In genomic region chr3:30145051-30145450, GRCm38 (mm10) we compare ENCODE assay signal across 21 mouse cellular contexts.
DNase-seq lines count a peak whose midpoint lies in the region; ATAC-seq and TF ChIP-seq lines count a peak whose summit lies in the region.
"Had no signal": no experiment of that assay in that cellular context is flagged by ENCODE, and none has a peak within 500 bp of the region (broad histone marks: within the 10 kb centered on the region; RNA-seq: fewer than 3 reads in every experiment).

No protein-coding gene starts in this region.

- no peaks in the 10 kb centered on the region for H3K36me3 ChIP-seq in forebrain, embryonic 11.5 days (ENCODE audit: control insufficient read depth, insufficient read depth, low read length)
- no peaks in the 10 kb centered on the region for H3K36me3 ChIP-seq in forebrain, embryonic 12.5 days (replicated peaks)
- no peaks in the 10 kb centered on the region for H3K36me3 ChIP-seq in kidney, postnatal 0 days (ENCODE audit: insufficient read depth, low read length)
- H3K36me3 ChIP-seq in limb, embryonic 11.5 days (ENCODE audit: control insufficient read depth, insufficient read depth, low read length): no peaks in the 10 kb centered on the region
- no peaks in the 10 kb centered on the region for H3K36me3 ChIP-seq in stomach, embryonic 15.5 days
- H3K36me3 ChIP-seq: heart, embryonic 10.5 days; hindbrain, embryonic 12.5 days; limb, embryonic 15.5 days; midbrain, embryonic 12.5 days had no signal

- TF ChIP-seq CTCF in kidney, postnatal 0 days (IDR thresholded peaks at IDR 0.05; ENCODE audit: low read depth): no peak

- ATAC-seq in forebrain, embryonic 11.5 days (replicated peaks; ENCODE audit: low FRiP score): peak; percentile 51; the same call in 1 of the 2 replicates
- ATAC-seq in forebrain, embryonic 12.5 days (ENCODE audit: low FRiP score): no peak
- ATAC-seq in kidney, postnatal 0 days (replicated peaks; ENCODE audit: low FRiP score, low read depth): no peak
- ATAC-seq in limb, embryonic 11.5 days (ENCODE audit: insufficient number of reproducible peaks, low FRiP score, low TSS enrichment, low read depth): no peak
- ATAC-seq in stomach, embryonic 15.5 days (ENCODE audit: insufficient read depth, low FRiP score, low read depth): no peak
- no peak for ATAC-seq in megakaryocyte, adult 5-6 weeks (ENCODE audit: poor library complexity, severe bottlenecking)
- ATAC-seq: forebrain, embryonic 13.5 days had no signal

- DNase-seq in forebrain, embryonic 11.5 days (ENCODE audit: low spot score): no peak
- DNase-seq in kidney, postnatal 0 days (ENCODE audit: low spot score): no peak
- no peak for DNase-seq in kidney, adult 11 months
- no peak for DNase-seq in limb, embryonic 11.5 days (ENCODE audit: low spot score)
- DNase-seq in ovary, postnatal 10 days (ENCODE audit: low spot score): no peak
- DNase-seq: adrenal gland, postnatal 25 days; cerebellum, adult 11 months; cerebellum, adult 9-11 months; gastrocnemius, postnatal 14 days; kidney, adult 18-20 months; lung, postnatal 14 days; thymus, postnatal 4 days had no signal

- WGBS in forebrain, embryonic 11.5 days: 46% methylated on average over 5 of the region's 5 CpGs
- WGBS in forebrain, embryonic 12.5 days: 37% methylated on average over 5 of the region's 5 CpGs
- WGBS in kidney, postnatal 0 days: 87% methylated on average over 5 of the region's 5 CpGs
- WGBS in limb, embryonic 11.5 days: 76% methylated on average over 5 of the region's 5 CpGs
- WGBS in stomach, embryonic 15.5 days: 69% methylated on average over 5 of the region's 5 CpGs

- no peak overlapping the region for H3K27ac ChIP-seq in forebrain, embryonic 11.5 days (ENCODE audit: low read depth, low read length)
- H3K27ac ChIP-seq in forebrain, embryonic 12.5 days: no peak overlapping the region
- H3K27ac ChIP-seq in kidney, postnatal 0 days: 0 out of 2 replicates have a peak overlapping the region, but pooled peaks have one; percentile 2
- peak overlapping the region; percentile 56 for H3K27ac ChIP-seq in limb, embryonic 11.5 days (replicated peaks; ENCODE audit: low read depth, low read length)
- H3K27ac ChIP-seq in stomach, embryonic 15.5 days: peak overlapping the region; percentile 32; the same call in 1 of the 2 replicates
- H3K27ac ChIP-seq: forebrain, embryonic 13.5 days; heart, embryonic 10.5 days; hindbrain, embryonic 12.5 days; limb, embryonic 15.5 days; liver, embryonic 14.5 days; midbrain, embryonic 12.5 days had no signal

- H3K4me2 ChIP-seq in forebrain, embryonic 11.5 days (ENCODE audit: low read depth, low read length, severe bottlenecking): no peak overlapping the region
- no peak overlapping the region for H3K4me2 ChIP-seq in forebrain, embryonic 12.5 days
- no peak overlapping the region for H3K4me2 ChIP-seq in kidney, postnatal 0 days (ENCODE audit: low read length)
- no peak overlapping the region for H3K4me2 ChIP-seq in limb, embryonic 11.5 days (ENCODE audit: low read depth, severe bottlenecking)
- H3K4me2 ChIP-seq in stomach, embryonic 15.5 days: no peak overlapping the region
- H3K4me2 ChIP-seq: forebrain, embryonic 13.5 days; hindbrain, embryonic 12.5 days; limb, embryonic 15.5 days; midbrain, embryonic 12.5 days had no signal

- H3K4me1 ChIP-seq in forebrain, embryonic 11.5 days (replicated peaks; ENCODE audit: control insufficient read depth, insufficient read depth, low read length): 0 out of 2 replicates have a peak, but pooled peaks cover 3% of the 10 kb centered on the region
- H3K4me1 ChIP-seq in forebrain, embryonic 12.5 days: peaks cover 12% of the 10 kb centered on the region
- peaks cover 8% of the 10 kb centered on the region; the same call in 1 of the 2 replicates for H3K4me1 ChIP-seq in kidney, postnatal 0 days (replicated peaks; ENCODE audit: insufficient read depth, low read length)
- H3K4me1 ChIP-seq in limb, embryonic 11.5 days (ENCODE audit: control insufficient read depth, insufficient read depth, low read length): peaks cover 20% of the 10 kb centered on the region
- H3K4me1 ChIP-seq in stomach, embryonic 15.5 days: 0 out of 2 replicates have a peak, but pooled peaks cover 6% of the 10 kb centered on the region

- H3K9me3 ChIP-seq in forebrain, embryonic 11.5 days (ENCODE audit: control insufficient read depth, low read length): no peaks in the 10 kb centered on the region
- H3K9me3 ChIP-seq in forebrain, embryonic 12.5 days: no peaks in the 10 kb centered on the region
- H3K9me3 ChIP-seq in kidney, postnatal 0 days (replicated peaks; ENCODE audit: low read length): no peaks in the 10 kb centered on the region
- H3K9me3 ChIP-seq in limb, embryonic 11.5 days (ENCODE audit: control insufficient read depth, low read length): no peaks in the 10 kb centered on the region
- H3K9me3 ChIP-seq in stomach, embryonic 15.5 days: no peaks in the 10 kb centered on the region
- H3K9me3 ChIP-seq: forebrain, embryonic 13.5 days; heart, embryonic 10.5 days; hindbrain, embryonic 12.5 days; limb, embryonic 15.5 days; midbrain, embryonic 12.5 days had no signal

- H3K27me3 ChIP-seq in forebrain, embryonic 11.5 days (ENCODE audit: control insufficient read depth, insufficient read depth, low read length): peaks cover 6% of the 10 kb centered on the region; the same call in 1 of the 2 replicates
- H3K27me3 ChIP-seq in forebrain, embryonic 12.5 days: peaks cover 51% of the 10 kb centered on the region
- no peaks in the 10 kb centered on the region for H3K27me3 ChIP-seq in kidney, postnatal 0 days (ENCODE audit: insufficient read depth, low read length)
- H3K27me3 ChIP-seq in limb, embryonic 11.5 days (ENCODE audit: control insufficient read depth, insufficient read depth, low read length): no peaks in the 10 kb centered on the region
- no peaks in the 10 kb centered on the region for H3K27me3 ChIP-seq in stomach, embryonic 15.5 days (replicated peaks)
- H3K27me3 ChIP-seq: hindbrain, embryonic 12.5 days; limb, embryonic 15.5 days; midbrain, embryonic 12.5 days had no signal

- no peak overlapping the region for H3K9ac ChIP-seq in forebrain, embryonic 11.5 days (ENCODE audit: low read length)
- H3K9ac ChIP-seq in forebrain, embryonic 12.5 days: no peak overlapping the region
- no peak overlapping the region for H3K9ac ChIP-seq in kidney, postnatal 0 days (ENCODE audit: low read depth, low read length)
- no peak overlapping the region for H3K9ac ChIP-seq in limb, embryonic 11.5 days (ENCODE audit: low read length)
- no peak overlapping the region for H3K9ac ChIP-seq in stomach, embryonic 15.5 days
- H3K9ac ChIP-seq: forebrain, embryonic 13.5 days; hindbrain, embryonic 12.5 days; limb, embryonic 15.5 days; liver, embryonic 14.5 days; midbrain, embryonic 12.5 days had no signal

- no peak overlapping the region for H3K4me3 ChIP-seq in forebrain, embryonic 11.5 days (ENCODE audit: low read depth, low read length)
- H3K4me3 ChIP-seq in forebrain, embryonic 12.5 days (replicated peaks): no peak overlapping the region
- no peak overlapping the region for H3K4me3 ChIP-seq in kidney, postnatal 0 days (replicated peaks; ENCODE audit: low read depth, low read length)
- H3K4me3 ChIP-seq in limb, embryonic 11.5 days (ENCODE audit: low read depth, low read length): no peak overlapping the region
- H3K4me3 ChIP-seq in stomach, embryonic 15.5 days (replicated peaks): no peak overlapping the region
- H3K4me3 ChIP-seq: forebrain, embryonic 13.5 days; heart, embryonic 10.5 days; hindbrain, embryonic 12.5 days; limb, embryonic 15.5 days; midbrain, embryonic 12.5 days had no signal

Comparison
In these comparisons a context has a peak if more than half of its experiments do, and no peak if none do; other contexts are left out.
1. H3K27ac ChIP-seq: peak in kidney, postnatal 0 days (single experiment), limb, embryonic 11.5 days (single experiment) and stomach, embryonic 15.5 days (single experiment); none in forebrain, embryonic 11.5 days (single experiment) and forebrain, embryonic 12.5 days (single experiment).